Mouse (Mus musculus) bone marrow, adult 2 months (tissue): ENCODE measurements at regions not wholly inside any gene's neighbourhood (a gene's known extent, or its start where the extent isn't known, plus 50 kb on each side); places are given as distances from the start of the nearest gene placed in this dataset.

Experiments used
- H3K27ac ChIP-seq: fragments of 200-500 bp; 2 replicates; pipeline ENCODE4 v1.5.1; 2012; ENCODE audit warnings: low read depth, mild to moderate bottlenecking, control low read depth, inconsistent platforms, low read length; ENCODE audit not compliant: control insufficient read depth, poor library complexity, insufficient read depth
- H3K4me1 ChIP-seq: fragments of 200-500 bp; 2 replicates; pipeline ENCODE4 v1.6.1; 2011; ENCODE audit warnings: low read length; ENCODE audit not compliant: control insufficient read depth, insufficient read depth
- H3K4me3 ChIP-seq: fragments of 200-500 bp; replicated peaks from 2 replicates; pipeline ENCODE3; 2011; ENCODE audit warnings: mild to moderate bottlenecking, low read depth, low read length, control low read depth; ENCODE audit not compliant: control insufficient read depth
- CTCF ChIP-seq: fragments of 200-500 bp; IDR thresholded peaks from 2 replicates; pipeline ENCODE4 v1.5.1; 2011; ENCODE audit warnings: low read length, control low read depth; ENCODE audit not compliant: control insufficient read depth, insufficient read depth
- POLR2A ChIP-seq: fragments of 200-500 bp; IDR thresholded peaks from 2 replicates; pipeline ENCODE4 v1.6.1; 2011; ENCODE audit warnings: low read depth, mild to moderate bottlenecking, control low read depth, low read length, borderline replicate concordance; ENCODE audit not compliant: control insufficient read depth
- WGBS: fragments of 180-500 bp; shearing (Covaris S2); methylation state at CpG from one replicate; pipeline ENCODE4 v1.1.7; 2018; 5-methylcytosine and 5-hydroxymethylcytosine counted together

- no peak overlapping the region for H3K4me3 ChIP-seq
- 52% methylated on average over 5 of the region's 5 CpGs for WGBS
- H3K4me1 ChIP-seq = no peaks in the 10 kb centered on the region
- H3K27ac ChIP-seq = no peak overlapping the region
- TF ChIP-seq POLR2A (no peak), CTCF (no peak)
These were observed 226.9 kb upstream of the Arrdc4 start for GRCm38 (mm10) chr7:68975956-68976355.

GRCm38 (mm10) chr7:68975580-68975894 is 226.5 kb upstream of the Arrdc4 start:
- 73% methylated on average over 2 of the region's 2 CpGs for WGBS
- Histone ChIP-seq H3K4me3 (no peak overlapping the region), H3K4me1 (no peaks in the 10 kb centered on the region), H3K27ac (no peak overlapping the region)
- TF ChIP-seq POLR2A (no peak), CTCF (no peak)

DNA sequence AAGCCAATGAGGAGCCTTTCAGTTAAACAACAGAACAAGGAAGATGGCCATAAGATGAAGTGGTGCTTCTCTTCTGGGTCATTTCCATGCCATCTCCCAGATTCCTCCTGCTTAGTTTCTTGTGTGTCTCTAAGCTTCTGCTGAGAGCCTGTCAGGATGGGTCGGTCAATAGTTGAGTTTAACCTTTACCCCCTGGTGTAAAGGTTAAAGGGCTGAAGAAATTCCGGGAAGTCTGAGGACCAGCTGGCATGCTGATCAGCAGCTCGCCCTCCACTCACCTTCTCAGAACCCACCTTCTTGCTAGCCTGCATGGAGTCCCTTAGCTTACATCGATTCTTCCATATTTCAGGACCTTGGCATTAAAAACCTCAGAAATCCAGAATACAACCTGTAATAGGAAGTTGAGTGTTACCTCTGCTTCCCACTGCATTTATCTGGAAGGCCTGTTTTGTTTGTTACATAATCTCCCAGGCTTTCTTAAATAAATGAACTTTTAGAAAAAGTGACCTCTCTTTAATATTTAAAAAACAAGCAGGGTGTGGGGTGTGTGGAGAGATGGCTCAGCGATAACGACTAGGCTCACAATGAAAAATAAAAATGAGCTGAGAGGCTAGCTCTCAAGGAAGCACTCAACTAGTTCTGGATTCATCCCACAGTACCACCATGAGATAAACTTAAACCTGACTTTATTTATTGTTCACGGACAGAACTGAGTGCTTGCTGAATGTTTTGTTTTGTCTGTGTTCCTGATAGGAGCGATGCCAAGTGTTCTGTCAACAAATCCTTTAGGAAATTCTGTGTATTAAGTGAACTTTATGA is 225.9 kb upstream of the Arrdc4 start:
- Histone ChIP-seq H3K4me1 (no peaks in the 10 kb centered on the region), H3K27ac (no peak overlapping the region), H3K4me3 (no peak overlapping the region)
- 73% methylated on average over 8 of the region's 8 CpGs for WGBS
- TF ChIP-seq POLR2A (no peak), CTCF (no peak)

GRCm38 (mm10) chr7:68945886-68946863 is 197.1 kb upstream of the Arrdc4 start:
- 51% methylated on average over 6 of the region's 6 CpGs for WGBS
- TF ChIP-seq POLR2A (no peak), CTCF (no peak)
- Histone ChIP-seq H3K4me1 (no peaks in the 10 kb centered on the region), H3K4me3 (no peak overlapping the region), H3K27ac (no peak overlapping the region)

GRCm38 (mm10) chr7:68930627-68931334 is 181.7 kb upstream of the Arrdc4 start:
- no peak for TF ChIP-seq POLR2A
- no peak for TF ChIP-seq CTCF
- no peak overlapping the region for H3K27ac ChIP-seq

GRCm38 (mm10) chr7:68929669-68930068 is 180.6 kb upstream of the Arrdc4 start:
- WGBS = 82% methylated on average over 4 of the region's 4 CpGs
- TF ChIP-seq CTCF = no peak
- TF ChIP-seq POLR2A = no peak

More at GRCm38 (mm10) chr7:68930627-68931334, 181.7 kb upstream of the Arrdc4 start:
- 79% methylated on average over 14 of the region's 14 CpGs for WGBS
- Histone ChIP-seq H3K4me1 (no peaks in the 10 kb centered on the region), H3K4me3 (no peak overlapping the region)

DNA sequence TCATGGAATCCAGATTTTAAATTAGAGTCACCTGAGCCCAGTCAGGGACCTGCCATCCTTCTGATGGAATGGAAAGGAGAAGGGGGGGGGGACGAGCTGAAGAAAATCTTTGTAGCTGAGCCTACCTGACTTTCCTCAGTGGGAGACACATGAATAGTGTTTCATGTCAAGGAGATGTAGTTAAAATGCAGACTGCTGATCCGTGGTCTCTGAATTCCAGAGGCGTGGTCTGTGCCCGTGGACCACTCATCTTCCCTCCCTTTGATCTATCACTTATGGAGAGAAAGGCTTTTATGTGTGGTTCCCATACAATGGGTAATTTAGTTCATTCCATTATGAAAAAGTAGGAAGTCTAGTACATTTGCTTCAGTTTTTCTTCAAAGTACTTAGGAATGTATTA is 176.6 kb upstream of the Arrdc4 start:
- 66% methylated on average over 4 of the region's 4 CpGs for WGBS
- Histone ChIP-seq H3K4me3 (no peak overlapping the region), H3K4me1 (no peaks in the 10 kb centered on the region), H3K27ac (no peak overlapping the region)
- TF ChIP-seq POLR2A (no peak), CTCF (no peak)

More at GRCm38 (mm10) chr7:68929669-68930068, 180.6 kb upstream of the Arrdc4 start:
- Histone ChIP-seq H3K4me3 (no peak overlapping the region), H3K27ac (no peak overlapping the region), H3K4me1 (no peaks in the 10 kb centered on the region)
